Mouse (Mus musculus): ENCODE measurements around the gene Fam228b. TPM values are rescaled to one million over a fixed set of nuclear protein-coding genes. Genes with fewer than 3 reads are reported as not detected.
"Not testable (repeated sequence)": the region's sequence is repeated elsewhere in the genome, so short reads cannot be mapped to it uniquely, and the experiment has no call there.

The Fam228b gene
- polyA plus RNA-seq (2015; fragmentation: Nextera tagmentation; extraction: Ambion mirVana), result 4.9 and 5.6 TPM in 2 replicates

DNA sequence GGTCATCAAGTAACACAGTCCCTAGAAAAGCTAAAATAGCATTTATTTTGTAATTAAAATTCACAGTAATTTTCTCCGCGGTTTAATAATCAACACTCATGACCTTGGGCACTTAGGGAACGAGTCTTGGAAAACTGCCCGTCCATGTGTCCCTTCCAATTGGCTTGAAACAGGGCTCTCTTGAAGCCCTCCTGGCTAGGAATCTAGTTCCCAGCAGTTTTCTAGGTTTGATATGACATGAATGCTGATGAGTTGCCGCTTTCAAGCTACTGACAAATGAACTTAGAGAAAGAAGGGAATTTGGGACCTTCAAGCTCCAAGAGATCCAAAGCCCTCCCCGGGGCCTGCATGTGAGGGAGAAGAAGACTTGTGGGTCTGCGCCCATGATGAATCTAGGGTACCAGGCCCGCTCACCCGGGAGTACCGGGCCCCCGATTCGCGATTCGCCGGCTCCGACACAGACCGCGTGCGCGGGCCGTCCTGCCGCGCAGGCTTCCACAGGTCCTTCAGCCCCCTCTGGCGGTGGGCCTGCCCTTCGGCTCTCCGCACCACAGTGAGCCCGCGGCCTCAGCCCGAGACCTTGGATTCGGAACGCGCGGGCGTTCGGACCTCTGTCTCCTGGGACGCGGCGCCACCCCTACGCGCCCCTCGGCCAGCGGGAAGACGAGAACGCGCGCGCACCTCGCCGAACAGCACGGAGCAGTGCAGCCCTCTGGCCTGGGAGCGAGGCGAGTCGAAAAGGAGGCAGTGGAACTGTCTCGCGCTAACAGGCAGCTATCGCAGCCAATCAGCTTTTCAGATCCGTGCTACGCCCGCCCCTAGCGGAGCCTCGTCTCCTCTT, at the start of gene Fam228b, which contains the start of gene Pfn4:
Gene Fam228b, minus strand, starts transcription at position 776 of the 841 bp plus-strand sequence.
Gene Pfn4, plus strand, starts transcription at position 531 of the 841 bp plus-strand sequence.
- peaks cover 4% of the 10 kb centered on the region for H3K4me1 ChIP-seq (replicated peaks)
- H3K9ac ChIP-seq (replicated peaks), result peak within 1 kb of the TSS; percentile 82
- H3K36me3 ChIP-seq, result no peaks in the 10 kb centered on the region
- H3K4me2 ChIP-seq (replicated peaks), result peak within 1 kb of the TSS; percentile 64
- H3K27ac ChIP-seq, result peak within 1 kb of the TSS; percentile 96
- H3K9me3 ChIP-seq, result no peaks in the 10 kb centered on the region
- WGBS, result 3% methylated on average over 61 of the region's 61 CpGs
- H3K27me3 ChIP-seq, result no peaks in the 10 kb centered on the region
- H3K4me3 ChIP-seq (replicated peaks), result peak within 1 kb of the TSS; percentile 68
- ATAC-seq, result peak; percentile 99

DNA sequence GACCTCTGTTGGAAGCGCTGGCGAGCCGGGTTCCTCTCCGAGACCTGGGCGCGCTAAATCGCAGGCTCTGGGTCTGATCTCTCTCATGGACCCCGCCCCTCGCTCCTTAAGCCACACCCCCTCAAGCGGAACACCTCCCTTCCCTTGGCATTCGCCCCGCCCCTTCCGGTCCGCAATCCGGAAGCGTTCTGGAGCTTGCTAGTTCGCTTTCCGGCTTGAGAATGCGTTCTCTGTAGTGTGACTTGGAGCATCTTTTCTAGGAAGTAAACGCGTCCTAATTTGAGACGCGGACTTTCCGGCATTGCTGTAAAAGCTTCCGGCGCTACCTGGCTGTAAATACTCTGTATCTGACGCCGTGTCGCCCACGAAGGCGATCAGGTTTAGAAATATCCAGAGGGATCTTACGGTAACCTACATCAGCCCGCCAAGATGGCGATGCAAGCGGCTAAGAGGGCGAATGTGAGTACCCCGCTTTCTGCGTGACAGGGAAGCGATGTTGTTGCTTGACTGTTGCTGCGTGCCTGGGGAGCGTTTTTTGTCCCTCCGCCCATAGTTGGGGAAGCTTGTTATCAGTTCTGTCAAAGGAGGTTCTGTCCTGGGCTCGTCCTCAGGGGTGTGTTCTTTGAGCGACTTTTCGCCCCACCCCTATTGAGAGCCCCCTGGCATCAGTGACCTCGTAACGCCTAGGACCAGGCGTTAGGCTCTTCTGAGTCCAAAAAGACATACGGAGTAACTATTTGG, 48.5 kb upstream of the Fam228b start, which contains the start of gene Sf3b6:
Gene Sf3b6, plus strand, starts transcription at position 184 of the 741 bp plus-strand sequence.
- H3K4me3 ChIP-seq (replicated peaks), result peak within 1 kb of the TSS; percentile 88
- H3K27ac ChIP-seq, result peak within 1 kb of the TSS; percentile 83
- H3K9me3 ChIP-seq, result no peaks in the 10 kb centered on the region
- WGBS, result under 1% methylated on average over 49 of the region's 49 CpGs
- peak within 1 kb of the TSS; percentile 76 for H3K9ac ChIP-seq (replicated peaks)
- peaks cover 22% of the 10 kb centered on the region for H3K36me3 ChIP-seq
- H3K4me1 ChIP-seq (replicated peaks), result peaks cover 25% of the 10 kb centered on the region
- peak within 1 kb of the TSS; percentile 94 for H3K4me2 ChIP-seq (replicated peaks)
- no peaks in the 10 kb centered on the region for H3K27me3 ChIP-seq
- ATAC-seq, result peak; percentile 99

DNA sequence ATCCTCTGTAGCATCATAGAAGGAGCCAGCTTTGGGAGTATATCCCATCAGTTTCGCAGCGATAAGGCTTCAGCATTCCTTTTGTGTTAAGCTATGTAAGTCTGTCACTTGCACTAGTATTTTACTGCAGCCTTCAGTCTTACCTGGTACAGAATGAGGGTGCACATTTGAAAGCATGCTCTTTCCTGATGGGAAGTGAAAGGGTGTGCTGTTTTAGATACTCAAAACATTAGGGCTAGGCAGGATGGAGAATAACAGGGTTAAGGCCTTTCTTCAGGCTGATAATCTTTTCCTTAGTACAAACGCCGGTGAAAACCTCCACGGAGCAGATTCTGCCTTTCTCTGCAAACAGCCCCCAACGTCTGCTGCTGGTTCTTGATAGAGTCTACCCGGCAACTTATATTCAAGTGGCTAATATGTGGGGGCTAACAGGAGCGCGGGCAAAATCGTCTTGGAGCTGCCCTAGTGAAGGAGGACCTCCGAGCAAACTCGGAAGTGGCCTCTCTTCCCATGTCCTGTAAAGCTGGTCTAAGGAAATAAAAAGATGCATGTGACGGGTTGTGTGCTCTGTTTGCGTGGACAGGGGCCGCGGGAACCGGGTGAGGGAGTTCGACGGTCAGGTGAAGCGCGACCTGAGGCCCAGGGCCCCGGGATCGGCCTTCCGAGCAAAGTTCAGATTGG, 47.8 kb upstream of the Fam228b start:
- peaks cover 15% of the 10 kb centered on the region for H3K36me3 ChIP-seq
- no peaks in the 10 kb centered on the region for H3K9me3 ChIP-seq
- peak overlapping the region; percentile 83 for H3K27ac ChIP-seq
- H3K4me1 ChIP-seq (replicated peaks), result peaks cover 25% of the 10 kb centered on the region
- 8% methylated on average over 24 of the region's 24 CpGs for WGBS
- H3K4me3 ChIP-seq (replicated peaks), result peak overlapping the region; percentile 88
- peak overlapping the region; percentile 69 for H3K4me2 ChIP-seq (replicated peaks)
- no peaks in the 10 kb centered on the region for H3K27me3 ChIP-seq
- peak; percentile 5 for ATAC-seq
- H3K9ac ChIP-seq (replicated peaks), result peak overlapping the region; percentile 76

DNA sequence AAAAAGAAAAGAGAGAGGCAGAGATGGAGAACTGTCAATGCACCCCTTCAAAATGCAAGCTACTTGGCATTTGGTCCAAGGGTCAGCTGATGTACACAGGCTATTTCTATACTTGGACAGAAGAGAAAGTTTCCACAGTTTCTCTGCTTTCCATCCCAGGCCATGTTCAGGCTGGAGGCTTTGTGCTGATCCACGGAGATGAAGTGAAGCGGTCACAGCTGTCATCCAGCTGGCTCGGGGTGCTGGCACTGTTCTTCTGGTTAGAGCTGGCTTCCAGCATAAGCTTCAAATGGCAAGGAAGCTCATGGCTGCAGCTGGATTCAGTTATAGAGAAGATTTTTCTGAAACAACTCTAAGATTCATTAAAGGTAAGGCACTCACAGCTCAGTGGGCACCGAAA, 44.6 kb upstream of the Fam228b start:
- 92% methylated on average over 4 of the region's 4 CpGs for WGBS
- H3K36me3 ChIP-seq, result no peaks in the 10 kb centered on the region
- no peak overlapping the region for H3K27ac ChIP-seq
- H3K9me3 ChIP-seq, result no peaks in the 10 kb centered on the region
- no peak overlapping the region for H3K4me2 ChIP-seq (replicated peaks)
- peaks cover 15% of the 10 kb centered on the region for H3K4me1 ChIP-seq (replicated peaks)
- ATAC-seq, result no peak
- no peak overlapping the region for H3K9ac ChIP-seq (replicated peaks)
- H3K27me3 ChIP-seq, result no peaks in the 10 kb centered on the region
- no peak overlapping the region for H3K4me3 ChIP-seq (replicated peaks)

DNA sequence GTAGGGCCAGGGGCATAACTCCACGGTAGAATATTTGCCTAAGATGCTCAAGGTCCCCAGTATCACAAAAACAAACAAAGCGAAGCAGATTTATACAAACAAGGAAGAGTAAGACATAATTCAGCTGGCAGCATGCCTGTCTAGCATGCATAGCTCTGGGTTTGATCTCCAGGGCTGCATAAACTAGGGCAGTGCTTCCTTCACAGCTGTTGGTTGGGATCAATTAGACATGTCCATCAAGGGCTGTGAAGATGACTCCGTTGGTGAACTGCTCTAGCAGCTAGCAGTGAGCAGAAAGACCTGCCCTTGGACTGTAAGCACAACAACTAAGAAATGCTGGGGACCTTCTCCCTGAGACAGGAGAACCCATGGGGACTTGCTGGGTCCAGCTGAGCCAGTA, 42.6 kb upstream of the Fam228b start:
- Histone ChIP-seq H3K36me3 (no peaks in the 10 kb centered on the region), H3K4me1 (replicated peaks) (peaks cover 4% of the 10 kb centered on the region), H3K27ac (no peak overlapping the region), H3K4me3 (replicated peaks) (no peak overlapping the region), H3K4me2 (replicated peaks) (no peak overlapping the region), H3K9ac (replicated peaks) (no peak overlapping the region), H3K9me3 (no peaks in the 10 kb centered on the region), H3K27me3 (no peaks in the 10 kb centered on the region)
- no peak for ATAC-seq
- WGBS, result 73% methylated on average over 3 of the region's 3 CpGs

DNA sequence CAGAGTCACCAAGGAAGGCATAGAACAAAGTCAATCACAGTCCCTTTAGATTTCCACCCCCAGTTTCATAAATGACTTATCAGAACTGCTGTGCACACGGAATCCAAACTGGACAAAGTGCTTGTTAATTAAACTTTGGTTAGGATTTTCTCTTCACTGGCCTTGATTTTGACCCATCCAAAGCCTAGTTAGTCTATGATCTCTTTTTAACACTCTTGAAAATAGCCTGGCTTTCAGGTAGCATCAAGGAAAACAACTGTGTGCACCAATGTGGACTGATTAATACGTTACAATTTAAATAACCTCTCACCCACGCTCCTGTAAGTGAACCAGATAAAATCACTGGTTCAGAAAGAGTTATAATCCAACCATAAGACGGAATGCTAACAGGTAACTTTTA, 42.0 kb upstream of the Fam228b start:
- H3K9me3 ChIP-seq, result no peaks in the 10 kb centered on the region
- 81% methylated on average over 4 of the region's 4 CpGs for WGBS
- no peak overlapping the region for H3K27ac ChIP-seq
- H3K27me3 ChIP-seq, result no peaks in the 10 kb centered on the region
- no peak overlapping the region for H3K4me2 ChIP-seq (replicated peaks)
- no peak for ATAC-seq
- H3K4me1 ChIP-seq (replicated peaks), result no peaks in the 10 kb centered on the region
- no peaks in the 10 kb centered on the region for H3K36me3 ChIP-seq
- H3K4me3 ChIP-seq (replicated peaks), result no peak overlapping the region
- H3K9ac ChIP-seq (replicated peaks), result no peak overlapping the region

DNA sequence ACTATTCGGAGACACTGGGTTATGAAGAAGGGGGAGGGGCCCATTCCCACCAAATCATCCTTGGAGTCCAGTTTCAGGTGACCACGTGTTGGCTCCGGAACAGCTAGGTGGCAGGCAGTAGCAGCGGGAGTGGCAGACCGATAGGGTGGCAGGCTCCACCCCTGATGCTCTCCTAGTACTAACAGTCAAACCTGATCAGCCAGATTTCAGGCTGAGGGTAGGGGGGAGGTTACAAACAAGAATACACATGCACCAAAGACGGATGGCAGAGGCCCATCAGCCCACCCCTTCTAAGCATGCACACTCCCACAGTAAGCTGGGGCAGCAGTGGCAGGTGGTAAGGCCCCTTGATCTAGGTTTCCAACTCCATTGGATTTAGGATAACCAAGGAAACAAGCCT, 28.4 kb upstream of the Fam228b start:
- WGBS, result 82% methylated on average over 6 of the region's 6 CpGs
- not testable (repeated sequence) for H3K4me3 ChIP-seq (replicated peaks); H3K27ac ChIP-seq; H3K9ac ChIP-seq (replicated peaks); ATAC-seq; H3K4me1 ChIP-seq (replicated peaks); H3K4me2 ChIP-seq (replicated peaks); H3K9me3 ChIP-seq; H3K27me3 ChIP-seq; H3K36me3 ChIP-seq

DNA sequence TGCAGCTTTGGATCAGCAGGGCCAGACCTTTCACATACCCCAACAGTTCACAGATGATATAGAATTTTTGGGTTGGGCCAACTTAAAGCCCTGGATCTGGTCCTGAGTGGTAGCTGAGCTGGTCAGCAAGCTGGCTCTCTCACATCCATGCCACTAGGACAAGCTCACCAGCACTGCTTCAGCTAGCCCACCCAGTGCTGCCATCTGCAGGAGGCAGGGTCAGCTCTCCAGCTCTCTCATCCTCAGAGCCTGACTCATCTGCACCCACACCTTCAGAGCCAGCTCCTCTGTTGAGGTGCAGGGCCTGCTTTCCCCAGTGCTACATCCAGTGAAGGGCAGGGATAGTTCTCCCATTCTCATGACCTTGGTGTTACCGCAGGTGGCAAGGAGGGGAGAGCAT, 24.7 kb upstream of the Fam228b start:
- Histone ChIP-seq H3K27me3 (no peaks in the 10 kb centered on the region), H3K36me3 (no peaks in the 10 kb centered on the region), H3K9me3 (no peaks in the 10 kb centered on the region), H3K9ac (replicated peaks) (no peak overlapping the region), H3K4me3 (replicated peaks) (no peak overlapping the region), H3K4me2 (replicated peaks) (no peak overlapping the region), H3K4me1 (replicated peaks) (no peaks in the 10 kb centered on the region), H3K27ac (no peak overlapping the region)
- WGBS, result 79% methylated on average over 1 of the region's 1 CpGs
- ATAC-seq, result 0 out of 2 replicates have a peak, but pooled peaks have one; percentile 24

DNA sequence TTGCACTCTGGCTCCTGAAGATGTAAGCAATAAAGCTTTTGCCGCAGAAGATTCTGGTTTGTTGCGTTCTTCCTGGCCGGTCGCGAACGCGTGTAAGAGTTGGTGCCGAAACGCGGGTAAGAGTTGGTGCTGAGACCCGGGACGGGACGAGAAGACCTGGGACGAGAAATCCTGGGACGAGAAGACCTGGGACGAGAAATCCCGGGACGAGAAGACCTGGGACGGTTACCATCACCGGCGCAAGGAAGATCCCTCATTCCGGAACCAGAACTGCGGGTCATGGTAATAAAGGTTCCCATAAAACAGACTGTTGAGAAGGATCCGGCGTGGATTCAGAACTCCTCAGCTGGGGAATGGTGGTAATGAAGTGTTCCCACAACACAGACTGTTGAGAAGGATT, 19.1 kb upstream of the Fam228b start:
- H3K4me2 ChIP-seq (replicated peaks); H3K27ac ChIP-seq; H3K9me3 ChIP-seq; H3K9ac ChIP-seq (replicated peaks); H3K4me3 ChIP-seq (replicated peaks); H3K4me1 ChIP-seq (replicated peaks); H3K27me3 ChIP-seq; H3K36me3 ChIP-seq; ATAC-seq: not testable (repeated sequence)
- whole genome bisulfite sequencing, result 94% methylated on average over 25 of the region's 25 CpGs

DNA sequence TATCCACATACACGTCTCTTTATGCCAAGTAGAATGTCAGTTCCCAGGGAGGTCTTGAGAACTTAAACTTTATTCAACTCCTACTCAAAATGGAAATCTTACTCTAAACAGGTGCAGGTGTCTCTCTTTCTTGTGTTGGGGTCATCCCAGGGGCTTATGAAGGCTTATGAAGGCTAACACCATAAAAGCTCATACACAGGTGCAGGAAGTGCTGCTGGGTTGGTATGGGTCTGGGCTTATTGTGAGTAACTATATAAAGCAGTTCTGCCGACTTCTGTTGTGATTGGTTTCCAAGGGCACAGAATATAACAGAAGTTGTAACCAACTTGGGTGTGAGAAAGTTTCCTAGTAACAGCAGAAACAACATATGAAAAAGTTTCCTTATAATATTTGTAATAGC, 15.4 kb upstream of the Fam228b start:
- Histone ChIP-seq H3K9ac (replicated peaks) (no peak overlapping the region), H3K27ac (no peak overlapping the region)
- 82% methylated on average over 2 of the region's 2 CpGs for WGBS

DNA sequence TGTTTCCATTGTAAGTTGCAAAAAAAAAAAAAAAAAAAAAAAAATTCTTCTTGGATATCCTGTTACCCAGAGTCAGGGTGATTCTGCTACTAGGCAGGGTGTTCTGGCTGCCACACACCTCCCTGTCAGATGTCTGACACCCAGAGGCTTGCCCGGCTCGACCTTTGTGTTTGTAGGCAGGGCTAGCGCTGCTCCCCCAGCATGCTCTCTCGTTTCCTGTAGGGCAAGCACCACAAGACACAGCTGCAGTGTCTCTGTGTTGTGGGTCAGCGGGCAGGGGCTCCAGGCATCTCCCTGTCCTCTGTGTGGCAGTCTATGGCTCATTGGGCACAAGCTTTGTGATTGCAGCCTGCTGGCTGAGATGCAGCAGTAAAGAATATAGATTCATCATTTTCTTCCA, 14.5 kb upstream of the Fam228b start:
- no peaks in the 10 kb centered on the region for H3K4me1 ChIP-seq (replicated peaks)
- ATAC-seq, result no peak
- H3K9ac ChIP-seq (replicated peaks), result no peak overlapping the region
- H3K27me3 ChIP-seq, result no peaks in the 10 kb centered on the region
- H3K27ac ChIP-seq, result no peak overlapping the region
- H3K9me3 ChIP-seq, result no peaks in the 10 kb centered on the region
- H3K4me2 ChIP-seq (replicated peaks), result no peak overlapping the region
- WGBS, result 48% methylated on average over 5 of the region's 5 CpGs
- H3K4me3 ChIP-seq (replicated peaks), result no peak overlapping the region
- no peaks in the 10 kb centered on the region for H3K36me3 ChIP-seq

More for the DNA sequence above, 15.4 kb upstream of the Fam228b start:
- Histone ChIP-seq H3K4me1 (replicated peaks) (no peaks in the 10 kb centered on the region), H3K36me3 (no peaks in the 10 kb centered on the region), H3K9me3 (no peaks in the 10 kb centered on the region), H3K4me3 (replicated peaks) (no peak overlapping the region), H3K4me2 (replicated peaks) (no peak overlapping the region), H3K27me3 (no peaks in the 10 kb centered on the region)
- no peak for ATAC-seq

Data from midbrain, embryonic 13.5 days (tissue).